10 mouse cellular contexts compared by ENCODE assay signal in the genomic region with DNA sequence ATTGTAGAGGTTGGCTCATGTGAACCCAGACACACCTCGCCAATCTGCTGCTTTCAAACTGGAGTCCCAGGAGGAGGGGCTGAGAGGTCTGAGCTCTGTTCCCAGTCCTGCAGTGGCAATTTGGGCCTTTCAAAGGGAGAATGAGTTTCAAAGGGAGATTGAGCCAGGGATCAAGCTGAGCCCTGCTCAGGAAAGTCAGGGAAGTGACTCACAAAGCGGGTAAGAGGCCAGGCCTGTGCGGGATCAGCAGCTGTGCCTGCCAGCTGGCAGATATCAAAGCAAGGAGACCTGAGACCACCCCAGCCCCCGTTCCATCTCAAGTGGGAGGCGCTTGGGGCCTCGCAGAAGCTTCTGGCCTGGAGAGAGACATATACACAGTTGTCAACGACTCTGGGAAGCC. TPM values are rescaled to one million over a fixed set of nuclear protein-coding genes. Genes with fewer than 3 reads are reported as not detected.
DNase-seq lines count a peak whose midpoint lies in the region; ATAC-seq lines count a peak whose summit lies in the region.
"Had no signal": no experiment of that assay in that cellular context is flagged by ENCODE, and none has a peak within 500 bp of the region (broad histone marks: within the 10 kb centered on the region; RNA-seq: fewer than 3 reads in every experiment).

No protein-coding gene starts in this region.

- peaks cover 16% of the 10 kb centered on the region for H3K4me1 ChIP-seq in hindbrain, embryonic 11.5 days (replicated peaks; ENCODE audit: control insufficient read depth, insufficient read depth, low read length)
- peaks cover 36% of the 10 kb centered on the region for H3K4me1 ChIP-seq in midbrain, embryonic 15.5 days
- H3K4me1 ChIP-seq: heart, embryonic 15.5 days had no signal

- H3K27me3 ChIP-seq in hindbrain, embryonic 11.5 days (ENCODE audit: control insufficient read depth, insufficient read depth, low read length), result no peaks in the 10 kb centered on the region
- no peaks in the 10 kb centered on the region for H3K27me3 ChIP-seq in midbrain, embryonic 15.5 days (replicated peaks)

- intact Hi-C loops in left cerebral cortex, postnatal 14 days (cut with DNase I), result no loop called here

- ATAC-seq in hindbrain, embryonic 11.5 days (ENCODE audit: low FRiP score), result 0 out of 2 replicates have a peak, but pooled peaks have one; percentile 10
- ATAC-seq in midbrain, embryonic 15.5 days (replicated peaks), result 0 out of 2 replicates have a peak, but pooled peaks have one; percentile 16

- peak; percentile 73 for DNase-seq in cerebellum, adult 9-11 months
- DNase-seq in embryo, embryonic 10 days (ENCODE audit: low spot score), result peak; percentile 23
- peak; percentile 53 for DNase-seq in hindbrain, embryonic 11.5 days (ENCODE audit: low spot score)
- DNase-seq in urinary bladder, postnatal 10 days (ENCODE audit: low spot score), result no peak
- no peak for DNase-seq in left cerebral cortex, postnatal 14 days (ENCODE audit: low spot score in 2 of 2)
- DNase-seq in layer of hippocampus, adult 9-10 months (ENCODE audit: low spot score), result no peak
- DNase-seq in frontal cortex, postnatal 14 days (ENCODE audit: low spot score in 2 of 2), result no peak

- H3K9ac ChIP-seq in hindbrain, embryonic 11.5 days (ENCODE audit: low read depth, low read length), result no peak overlapping the region
- H3K9ac ChIP-seq in midbrain, embryonic 15.5 days, result no peak overlapping the region
- H3K9ac ChIP-seq: heart, embryonic 15.5 days; liver, embryonic 14.5 days had no signal

- 10% methylated on average over 7 of the region's 7 CpGs for WGBS in hindbrain, embryonic 11.5 days
- WGBS in midbrain, embryonic 15.5 days, result 6% methylated on average over 7 of the region's 7 CpGs

- peak overlapping the region; percentile 94 for H3K27ac ChIP-seq in hindbrain, embryonic 11.5 days (ENCODE audit: low read depth, low read length)
- peak overlapping the region; percentile 53; the same call in 1 of the 2 replicates for H3K27ac ChIP-seq in midbrain, embryonic 15.5 days
- H3K27ac ChIP-seq: heart, embryonic 15.5 days; liver, embryonic 14.5 days had no signal

- H3K36me3 ChIP-seq in hindbrain, embryonic 11.5 days (ENCODE audit: control insufficient read depth, insufficient read depth, low read length), result no peaks in the 10 kb centered on the region
- H3K36me3 ChIP-seq in midbrain, embryonic 15.5 days (replicated peaks), result no peaks in the 10 kb centered on the region
- H3K36me3 ChIP-seq: heart, embryonic 15.5 days had no signal

- H3K4me3 ChIP-seq in hindbrain, embryonic 11.5 days (ENCODE audit: low read depth, low read length), result no peak overlapping the region
- H3K4me3 ChIP-seq in midbrain, embryonic 15.5 days, result no peak overlapping the region
- H3K4me3 ChIP-seq: heart, embryonic 15.5 days had no signal

- H3K4me2 ChIP-seq in hindbrain, embryonic 11.5 days (replicated peaks; ENCODE audit: low read depth, low read length), result no peak overlapping the region; the same call in 1 of the 2 replicates
- H3K4me2 ChIP-seq in midbrain, embryonic 15.5 days, result no peak overlapping the region
- H3K4me2 ChIP-seq: heart, embryonic 15.5 days had no signal

- H3K9me3 ChIP-seq in hindbrain, embryonic 11.5 days (ENCODE audit: control insufficient read depth, low read length), result no peaks in the 10 kb centered on the region
- H3K9me3 ChIP-seq in midbrain, embryonic 15.5 days, result no peaks in the 10 kb centered on the region
- H3K9me3 ChIP-seq: heart, embryonic 15.5 days had no signal

RNA-seq across cellular contexts. Expression of gene Dpysl4, which starts 8.5 kb away (rescaled TPM):
- polyA plus RNA-seq in hindbrain, embryonic 11.5 days (2014; fragmentation: Nextera tagmentation; extraction: Ambion mirVana), result 231 and 251 TPM in 2 replicates
- 186 and 190 TPM in 2 replicates for polyA plus RNA-seq in midbrain, embryonic 15.5 days (2015; fragmentation: Nextera tagmentation; extraction: Ambion mirVana)
- total RNA-seq in left cerebral cortex, postnatal 14 days (2021), result 100 to 1,000 TPM; 103 to 107 TPM

Comparison
In these comparisons a context has a peak if more than half of its experiments do, and no peak if none do; other contexts are left out.
1. DNase-seq: peak in cerebellum, adult 9-11 months (single experiment), embryo, embryonic 10 days (single experiment) and hindbrain, embryonic 11.5 days (single experiment); none in urinary bladder, postnatal 10 days (single experiment), left cerebral cortex, postnatal 14 days (0 of 2), layer of hippocampus, adult 9-10 months (single experiment) and frontal cortex, postnatal 14 days (0 of 2).